Mouse (Mus musculus) kidney, postnatal 0 days (tissue): Measurements from ENCODE around the gene Fzd10. TPM values are rescaled to one million over a fixed set of nuclear protein-coding genes. Genes with fewer than 3 reads are reported as not detected.

Experiments
- ATAC-seq: fragments of 200-750 bp; cut with Nextera tagmentation; replicated peaks from 2 replicates; pipeline ENCODE4 v1.8.0; 2017; ENCODE audit warnings: low read depth, moderate number of reproducible peaks, moderate TSS enrichment, moderate library complexity; ENCODE audit not compliant: low FRiP score
- DNase-seq: peaks from one replicate; pipeline ENCODE4 v3.0.0-alpha.2; 2016; ENCODE audit warnings: low spot score
- H3K27ac ChIP-seq: fragments of 300-500 bp; sonication (generic); 2 replicates; pipeline ENCODE4 v1.5.1; 2014; ENCODE audit warnings: mild to moderate bottlenecking
- H3K27me3 ChIP-seq: fragments of 300-500 bp; sonication (generic); 2 replicates; pipeline ENCODE4 v1.6.1; 2014; ENCODE audit warnings: low read length, mixed read lengths; ENCODE audit not compliant: insufficient read depth
- H3K36me3 ChIP-seq: fragments of 300-500 bp; sonication (generic); 2 replicates; pipeline ENCODE4 v1.6.1; 2014; ENCODE audit warnings: low read length, mixed read lengths; ENCODE audit not compliant: insufficient read depth
- H3K4me1 ChIP-seq: fragments of 300-500 bp; sonication (generic); replicated peaks from 2 replicates; pipeline ENCODE4 v1.6.1; 2014; ENCODE audit warnings: antibody characterized with exemption, low read length, mixed read lengths; ENCODE audit not compliant: insufficient read depth
- H3K4me2 ChIP-seq: fragments of 300-500 bp; sonication (generic); 2 replicates; pipeline ENCODE4 v1.6.1; 2014; ENCODE audit warnings: mild to moderate bottlenecking, low read length, moderate library complexity, mixed read lengths
- H3K4me3 ChIP-seq: fragments of 300-500 bp; sonication (generic); replicated peaks from 2 replicates; pipeline ENCODE4 v1.5.1; 2014; ENCODE audit warnings: low read depth, low read length
- H3K9ac ChIP-seq: fragments of 300-500 bp; sonication (generic); 2 replicates; pipeline ENCODE4 v1.6.1; 2014; ENCODE audit warnings: low read depth, low read length
- H3K9me3 ChIP-seq: fragments of 300-500 bp; sonication (generic); replicated peaks from 2 replicates; pipeline ENCODE4 v1.6.1; 2016; ENCODE audit warnings: low read length, inconsistent platforms, mixed read lengths
- CTCF ChIP-seq: IDR thresholded peaks from 2 replicates; pipeline ENCODE4 v1.5.1; 2016; ENCODE audit warnings: antibody characterized with exemption, low read depth, mild to moderate bottlenecking, moderate library complexity
- WGBS: fragments of 180-500 bp; shearing (Covaris S2); extraction: QIAGEN DNeasy Blood & Tissue Kit; methylation state at CpG from one replicate; pipeline ENCODE4 v1.1.7; 2014; 5-methylcytosine and 5-hydroxymethylcytosine counted together
- polyA plus RNA-seq: library from polyadenylated mRNA; unstranded; fragments of >200 nt; fragmentation: Nextera tagmentation; extraction: Ambion mirVana; gene quantifications from 2 replicates; pipeline ENCODE4 v1.2.1, GENCODE M21; 2015

The Fzd10 gene
- polyA plus RNA-seq, 1 experiment from 2014 or later = 4.5 TPM

DNA sequence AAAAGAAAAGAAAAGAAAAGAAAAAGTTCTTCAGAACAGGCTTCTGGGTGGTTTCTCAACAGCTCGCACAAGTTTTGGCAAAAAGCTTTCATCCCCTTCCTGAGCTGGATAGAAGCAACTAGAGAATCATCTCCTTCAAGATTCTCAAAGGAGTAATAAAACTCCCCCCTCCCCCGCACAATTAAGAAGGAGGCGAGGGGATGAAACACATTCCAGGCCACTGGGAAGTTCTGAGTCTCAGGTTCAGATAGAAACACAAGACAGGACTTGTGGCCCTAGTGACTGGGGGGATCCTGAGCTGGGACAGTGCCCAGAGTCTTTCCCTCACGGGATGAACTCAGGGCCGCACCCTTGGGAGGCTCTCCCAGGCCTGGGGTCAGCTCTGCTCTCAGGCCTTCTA lies 30.6 kb upstream of the Fzd10 start:
- WGBS = 8% methylated on average over 5 of the region's 5 CpGs
- H3K36me3 ChIP-seq = no peaks in the 10 kb centered on the region
- H3K27ac ChIP-seq = no peak overlapping the region
- TF ChIP-seq CTCF = no peak
- no peak overlapping the region for H3K4me2 ChIP-seq
- no peaks in the 10 kb centered on the region for H3K4me1 ChIP-seq
- H3K4me3 ChIP-seq = no peak overlapping the region
- H3K9ac ChIP-seq = no peak overlapping the region
- no peaks in the 10 kb centered on the region for H3K9me3 ChIP-seq
- peak; percentile 30; the same call in 1 of the 2 replicates for ATAC-seq
- no peaks in the 10 kb centered on the region for H3K27me3 ChIP-seq
- peak; percentile 69 for DNase-seq

DNA sequence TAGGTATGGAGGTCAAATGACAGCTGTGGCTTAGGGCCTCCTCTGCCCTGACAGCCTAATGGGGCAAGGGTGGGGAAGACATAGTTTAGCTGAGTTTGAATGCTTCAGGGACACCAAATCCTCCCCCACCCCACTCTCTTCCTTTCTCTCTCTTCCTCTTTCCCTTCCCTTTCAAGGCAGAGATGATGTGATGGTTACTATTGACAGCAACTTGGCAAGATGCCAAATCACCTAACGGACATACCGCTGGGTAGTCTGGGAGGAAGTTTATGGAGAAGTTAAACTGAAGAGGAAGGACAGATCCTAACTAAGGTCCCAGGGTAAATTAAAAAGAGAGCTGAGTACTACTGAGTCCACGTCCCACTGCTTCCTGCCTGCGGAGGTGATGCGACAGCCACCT lies 29.8 kb upstream of the Fzd10 start:
- Histone ChIP-seq H3K27me3 (no peaks in the 10 kb centered on the region), H3K4me3 (no peak overlapping the region), H3K27ac (no peak overlapping the region), H3K4me2 (no peak overlapping the region), H3K4me1 (no peaks in the 10 kb centered on the region), H3K9ac (no peak overlapping the region), H3K36me3 (no peaks in the 10 kb centered on the region), H3K9me3 (no peaks in the 10 kb centered on the region)
- ATAC-seq (no peak), DNase-seq (no peak)
- no peak for TF ChIP-seq CTCF
- WGBS = 61% methylated on average over 5 of the region's 5 CpGs

DNA sequence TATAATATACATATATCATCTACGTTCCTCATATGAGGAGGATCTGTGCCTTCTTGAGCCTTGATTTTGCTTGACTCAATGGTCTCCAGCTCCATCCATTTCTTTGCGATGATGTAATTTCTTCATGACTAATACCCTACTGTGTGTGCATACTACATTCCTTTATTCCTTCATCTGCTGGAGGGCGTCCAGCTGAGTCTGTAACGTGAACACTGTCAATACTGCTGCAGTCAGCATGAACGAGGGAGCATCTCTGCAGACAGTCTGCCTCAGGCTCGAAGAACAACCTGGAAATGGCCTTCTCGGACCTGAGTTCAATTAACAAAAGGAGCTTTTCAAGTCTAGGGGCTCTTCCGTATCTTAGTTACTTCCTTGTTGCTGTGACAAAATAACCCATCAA lies 28.9 kb upstream of the Fzd10 start:
- no peak for ATAC-seq
- Histone ChIP-seq H3K4me1 (no peaks in the 10 kb centered on the region), H3K9me3 (no peaks in the 10 kb centered on the region), H3K4me2 (no peak overlapping the region), H3K27ac (no peak overlapping the region), H3K27me3 (no peaks in the 10 kb centered on the region), H3K36me3 (no peaks in the 10 kb centered on the region), H3K9ac (no peak overlapping the region), H3K4me3 (no peak overlapping the region)
- no peak for DNase-seq
- TF ChIP-seq CTCF = no peak
- WGBS = 75% methylated on average over 8 of the region's 8 CpGs

DNA sequence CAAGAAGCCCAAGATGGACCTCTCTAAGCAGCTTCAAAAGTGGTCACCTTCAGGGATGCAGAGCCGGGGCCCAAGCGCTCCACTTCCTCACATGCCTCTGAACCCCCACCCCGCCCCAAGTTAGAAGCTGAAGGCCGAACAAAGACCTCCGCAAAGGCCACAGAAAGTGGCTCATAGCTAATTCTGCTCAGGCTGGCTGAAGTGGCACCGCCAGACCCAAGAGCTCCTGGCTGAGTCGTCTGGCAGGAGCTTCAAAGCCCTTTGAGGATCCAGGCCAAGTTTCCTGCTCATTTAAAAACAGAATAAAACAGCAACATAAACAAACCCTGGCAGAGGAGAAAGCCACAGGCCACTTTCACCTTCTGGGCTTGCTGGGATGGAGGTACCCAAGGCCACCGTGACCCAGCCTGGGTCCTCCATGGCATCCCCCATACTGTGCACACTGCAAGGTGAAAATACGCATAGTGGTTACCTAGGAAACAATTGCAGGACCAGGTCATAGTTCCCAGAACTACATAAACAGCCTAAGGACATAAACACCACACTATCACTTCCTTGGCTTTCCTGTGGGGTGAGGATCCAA lies 24.6 kb upstream of the Fzd10 start:
- ATAC-seq = no peak
- H3K9me3 ChIP-seq = no peaks in the 10 kb centered on the region

DNA sequence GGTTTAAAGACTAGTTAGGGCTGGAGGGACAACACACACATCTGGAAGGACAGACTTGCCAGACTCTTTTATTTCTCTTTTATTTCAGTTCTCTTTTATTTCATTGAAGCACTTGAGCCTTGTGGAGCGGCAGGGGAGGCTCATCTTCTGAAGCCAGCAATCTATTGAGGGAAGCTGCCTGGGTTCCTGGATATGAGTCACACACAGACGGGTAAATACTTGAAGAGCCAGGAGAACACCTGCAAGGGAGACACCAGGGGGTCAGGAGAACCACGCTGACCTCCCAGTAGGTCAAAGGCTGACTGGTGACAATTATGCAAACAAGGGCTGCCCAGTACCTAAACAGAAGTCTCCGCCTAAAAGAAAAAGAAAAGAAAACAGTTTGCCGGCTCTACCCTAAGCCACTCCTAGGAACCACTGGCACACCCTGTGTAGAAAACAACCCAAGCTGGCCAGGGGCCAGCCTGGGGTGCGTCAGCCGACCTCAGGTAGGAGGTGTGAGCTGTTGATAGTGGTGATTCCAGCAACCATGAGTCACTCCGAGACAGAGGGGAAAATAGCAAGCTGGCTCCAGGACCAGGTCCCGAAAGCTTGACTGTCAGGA lies 21.5 kb upstream of the Fzd10 start:
- Histone ChIP-seq H3K4me3 (no peak overlapping the region), H3K27ac (no peak overlapping the region), H3K9me3 (no peaks in the 10 kb centered on the region), H3K36me3 (no peaks in the 10 kb centered on the region), H3K9ac (no peak overlapping the region), H3K4me2 (no peak overlapping the region), H3K4me1 (no peaks in the 10 kb centered on the region), H3K27me3 (no peaks in the 10 kb centered on the region)
- no peak; the same call in 1 of the 2 replicates for ATAC-seq
- TF ChIP-seq CTCF = no peak
- 33% methylated on average over 9 of the region's 9 CpGs for WGBS
- no peak for DNase-seq

More for the DNA sequence above, 24.6 kb upstream of the Fzd10 start:
- Histone ChIP-seq H3K4me1 (no peaks in the 10 kb centered on the region), H3K27ac (no peak overlapping the region), H3K36me3 (no peaks in the 10 kb centered on the region), H3K4me3 (no peak overlapping the region), H3K4me2 (no peak overlapping the region), H3K27me3 (no peaks in the 10 kb centered on the region), H3K9ac (no peak overlapping the region)
- 82% methylated on average over 9 of the region's 9 CpGs for WGBS
- no peak for TF ChIP-seq CTCF
- DNase-seq = no peak

DNA sequence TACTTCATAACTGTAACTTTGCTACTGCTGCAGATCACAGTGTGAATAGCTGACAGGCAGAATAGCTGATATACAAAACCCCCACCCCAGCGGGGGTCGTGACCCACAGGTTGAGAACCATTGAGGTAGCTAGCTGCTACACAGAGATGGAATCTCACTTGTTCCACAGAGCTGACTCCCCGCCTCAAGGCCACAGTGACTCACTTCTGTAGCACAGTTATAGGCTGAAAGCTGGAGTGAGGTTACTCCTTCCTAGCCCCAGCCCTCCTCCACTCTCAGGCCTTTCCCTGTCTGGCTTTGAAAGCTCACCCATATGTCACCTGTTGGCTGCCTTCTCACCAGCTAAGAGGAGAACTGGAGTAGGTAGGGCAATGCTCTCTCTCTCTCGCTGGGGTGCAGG lies 19.7 kb upstream of the Fzd10 start:
- ATAC-seq = no peak
- DNase-seq = no peak
- H3K9me3 ChIP-seq = no peaks in the 10 kb centered on the region

DNA sequence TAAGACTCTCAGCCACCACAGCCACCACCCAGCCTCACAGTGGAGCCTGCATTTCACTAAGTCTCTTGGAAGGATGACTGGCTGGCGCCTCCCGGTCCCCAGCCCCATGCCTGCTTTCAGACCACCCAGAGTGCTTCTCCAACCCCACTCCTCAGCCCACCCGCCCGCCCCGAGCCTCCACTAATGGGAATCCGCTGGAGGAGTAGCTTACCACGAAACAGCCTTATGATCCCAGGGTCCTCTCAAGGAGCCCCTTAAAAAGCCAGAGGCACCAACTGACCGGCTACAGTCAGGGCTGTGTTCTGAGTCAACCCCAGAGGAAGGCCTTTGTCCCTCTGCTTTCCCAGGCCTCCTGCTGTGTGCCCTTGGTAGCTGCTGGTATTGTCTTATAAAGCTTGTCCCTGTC lies 19.1 kb upstream of the Fzd10 start:
- 38% methylated on average over 8 of the region's 8 CpGs for WGBS
- H3K4me2 ChIP-seq = no peak overlapping the region
- no peak; the same call in 1 of the 2 replicates for ATAC-seq
- no peak overlapping the region for H3K9ac ChIP-seq
- no peaks in the 10 kb centered on the region for H3K36me3 ChIP-seq
- no peaks in the 10 kb centered on the region for H3K9me3 ChIP-seq
- no peak for TF ChIP-seq CTCF
- DNase-seq = no peak
- no peaks in the 10 kb centered on the region for H3K27me3 ChIP-seq
- H3K4me1 ChIP-seq = no peaks in the 10 kb centered on the region
- no peak overlapping the region for H3K4me3 ChIP-seq
- no peak overlapping the region for H3K27ac ChIP-seq

More for the DNA sequence above, 19.7 kb upstream of the Fzd10 start:
- H3K36me3 ChIP-seq = no peaks in the 10 kb centered on the region
- H3K27ac ChIP-seq = no peak overlapping the region
- WGBS = 54% methylated on average over 4 of the region's 4 CpGs
- H3K4me3 ChIP-seq = no peak overlapping the region
- no peaks in the 10 kb centered on the region for H3K4me1 ChIP-seq
- no peak for TF ChIP-seq CTCF
- H3K27me3 ChIP-seq = no peaks in the 10 kb centered on the region
- H3K9ac ChIP-seq = no peak overlapping the region
- no peak overlapping the region for H3K4me2 ChIP-seq
